Mouse (Mus musculus) CH12.LX (cell line): ENCODE measurements around the gene Arhgap5.

Experiments used
- CTCF ChIP-seq, 2 experiments: IDR thresholded peaks in 1 of 2; conservative IDR thresholded peaks in 1 of 2; 2 replicates each; pipeline ENCODE4 v1.5.1; 2011 to 2012; ENCODE audit warnings: low read depth in 2 of 2, low read length in 2 of 2, improper control_type of control experiment in 1 of 2, inconsistent platforms in 1 of 2, mild to moderate bottlenecking in 1 of 2, moderate library complexity in 1 of 2
- MEF2A ChIP-seq: IDR thresholded peaks from 2 replicates; pipeline ENCODE4 v1.6.1; 2014; ENCODE audit warnings: low read depth, mild to moderate bottlenecking, inconsistent platforms, low read length, improper control_type of control experiment, borderline replicate concordance
- MXI1 ChIP-seq: IDR thresholded peaks from 2 replicates; pipeline ENCODE4 v1.6.1; 2011; ENCODE audit warnings: mild to moderate bottlenecking, low read depth, low read length, improper control_type of control experiment
- POLR2A ChIP-seq: IDR thresholded peaks from 2 replicates; pipeline ENCODE4 v1.6.1; 2011; ENCODE audit warnings: low read depth, mild to moderate bottlenecking, improper control_type of control experiment, low read length
- TCF12 ChIP-seq: IDR thresholded peaks from 2 replicates; pipeline ENCODE4 v1.6.1; 2014; ENCODE audit warnings: low read depth, mild to moderate bottlenecking, inconsistent platforms, low read length, improper control_type of control experiment

DNA sequence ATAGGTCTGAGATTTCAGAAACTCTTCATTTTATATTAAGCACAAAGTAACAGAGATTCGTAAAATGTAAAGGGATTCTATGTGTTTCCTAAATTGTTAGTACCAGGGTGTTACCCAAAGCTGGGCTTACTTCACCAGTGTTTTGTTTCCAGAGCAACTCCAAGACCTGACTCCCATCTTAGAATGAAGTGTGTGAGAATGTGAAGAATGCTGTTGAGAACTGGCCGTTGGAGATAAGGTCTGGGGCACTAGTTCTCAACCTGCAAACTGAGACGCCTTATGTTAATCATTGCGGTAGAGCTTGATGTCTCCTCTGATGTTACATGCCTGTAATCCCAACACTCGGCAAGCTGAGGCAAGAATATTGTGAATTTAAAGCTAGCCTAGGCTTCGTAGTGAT lies 24.4 kb upstream of the Arhgap5 start:
- TF ChIP-seq POLR2A, result no peak
- no peak for TF ChIP-seq MEF2A
- TF ChIP-seq CTCF (conservative IDR thresholded peaks at IDR 0.05 in 1 of 2, IDR thresholded peaks at IDR 0.05 in 1 of 2; ENCODE audit: low read depth in 2 of 2, low read length in 2 of 2), result no peak
- no peak for TF ChIP-seq MXI1
- TF ChIP-seq TCF12, result no peak
